Mouse (Mus musculus) ES-Bruce4 (cell line): ENCODE results near the gene Katnal1.

Experiments
- CTCF ChIP-seq: IDR thresholded peaks from one replicate; pipeline ENCODE4 v1.8.1; 2011; ENCODE audit warnings: low read depth, low read length
- POLR2A ChIP-seq: IDR thresholded peaks from one replicate; pipeline ENCODE4 v1.8.1; 2011; ENCODE audit warnings: low read length; ENCODE audit not compliant: insufficient read depth

DNA sequence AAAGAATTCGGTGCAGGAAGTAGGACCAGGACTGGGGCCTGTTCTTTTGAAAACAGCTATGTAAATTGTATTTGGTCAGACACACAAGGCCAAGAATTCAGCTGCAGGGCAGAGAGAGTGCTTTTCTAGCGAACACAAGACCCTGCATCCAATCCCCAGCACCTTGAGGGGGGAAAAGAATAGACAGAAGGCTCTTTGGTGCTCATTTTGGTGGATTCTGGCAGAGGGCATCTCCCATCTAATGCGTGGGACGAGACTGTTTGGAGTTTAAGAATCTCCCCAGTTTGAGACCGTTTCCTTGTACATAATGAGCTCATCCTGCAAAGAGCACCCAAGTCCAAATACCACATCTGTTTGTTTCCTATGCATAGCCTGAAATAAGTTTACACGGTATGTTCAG is 37.3 kb upstream of the Katnal1 start:
- TF ChIP-seq CTCF: no peak
- no peak for TF ChIP-seq POLR2A
